Mouse (Mus musculus): Measurements from ENCODE around the gene Tigar.

GRCm38 (mm10) chr6:127153296-127153800 is 44.0 kb upstream of the Tigar start:
- TF ChIP-seq POLR2A (IDR thresholded peaks at IDR 0.05; ENCODE audit: borderline replicate concordance, extremely low read depth, low read depth, low read length) (0 out of 2 replicates have a peak, but pooled peaks have one; percentile 22), CTCF (IDR thresholded peaks at IDR 0.05; ENCODE audit: insufficient read depth, low read length) (no peak)

Measured in lung, adult 2 months (tissue).